Mouse (Mus musculus): ENCODE data around the gene B020004J07Rik.

DNA sequence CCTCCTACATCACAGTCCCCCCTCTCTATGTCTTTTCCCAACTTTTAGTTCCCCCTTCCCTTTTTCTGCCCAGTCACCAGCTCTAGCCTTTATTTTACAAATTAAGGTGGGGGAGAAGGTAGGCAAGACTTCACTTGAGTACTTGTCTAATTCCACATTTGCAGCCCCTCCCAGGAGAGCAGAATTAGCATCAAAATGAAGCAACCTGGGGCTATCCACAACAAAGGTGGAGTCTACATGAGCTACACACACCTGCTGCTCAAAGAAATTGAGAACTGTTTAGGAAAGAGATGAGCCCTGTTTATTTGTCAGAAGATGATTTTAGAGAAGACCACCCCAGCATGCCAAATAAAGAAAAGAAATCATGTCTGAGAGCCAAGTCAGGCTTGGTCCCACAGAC, 45.6 kb upstream of the B020004J07Rik start:
- TF ChIP-seq CTCF (IDR thresholded peaks at IDR 0.05; ENCODE audit: insufficient read depth, low read length) (no peak), POLR2A (IDR thresholded peaks at IDR 0.05; ENCODE audit: borderline replicate concordance, extremely low read depth, low read depth, low read length) (no peak)

All from lung, adult 2 months (tissue).